Mouse (Mus musculus) liver, embryonic 14.5 days (tissue): ENCODE measurements around the gene Clec14a. TPM values are rescaled to one million over a fixed set of nuclear protein-coding genes. Genes with fewer than 3 reads are reported as not detected.
A peak's percentile ranks its signal among the peaks of the same experiment; 100 is the strongest.
"Not testable (repeated sequence)": the region's sequence is repeated elsewhere in the genome, so short reads cannot be mapped to it uniquely, and the experiment has no call there.

Experiments used
- ATAC-seq: fragments of 200-750 bp; cut with Nextera tagmentation; 2 replicates; pipeline ENCODE4 v1.8.0; 2017; ENCODE audit warnings: moderate number of reproducible peaks, mild to moderate bottlenecking, moderate library complexity; ENCODE audit not compliant: insufficient read depth
- DNase-seq, 3 experiments: peaks; one replicate each; pipeline ENCODE4 v3.0.0-alpha.2; 2012 to 2013; ENCODE audit warnings: low read depth in 3 of 3, low spot score in 3 of 3
- H3K27ac ChIP-seq: fragments of 300-500 bp; sonication (generic); 2 replicates; pipeline ENCODE4 v1.5.1; 2014; ENCODE audit warnings: moderate library complexity, mild to moderate bottlenecking, control low read depth, inconsistent platforms
- H3K27me3 ChIP-seq: fragments of 300-500 bp; sonication (generic); 2 replicates; pipeline ENCODE4 v1.6.1; 2014; ENCODE audit warnings: mild to moderate bottlenecking, low read length, moderate library complexity; ENCODE audit not compliant: control insufficient read depth, insufficient read depth
- H3K36me3 ChIP-seq: fragments of 300-500 bp; sonication (generic); replicated peaks from 2 replicates; pipeline ENCODE4 v1.6.1; 2014; ENCODE audit warnings: low read depth; ENCODE audit not compliant: control insufficient read depth, insufficient read depth
- H3K4me1 ChIP-seq, 2 experiments: fragments of 200-500 bp in 1 of 2; fragments of 300-500 bp in 1 of 2; sonication (generic) in 1 of 2; replicated peaks; 2 replicates each; pipeline ENCODE4 v1.6.1; 2012 to 2014; ENCODE audit warnings: antibody characterized with exemption in 1 of 2, inconsistent platforms in 1 of 2, low read length in 1 of 2; ENCODE audit not compliant: control insufficient read depth in 2 of 2, insufficient read depth in 2 of 2
- H3K4me2 ChIP-seq: fragments of 300-500 bp; sonication (generic); 2 replicates; pipeline ENCODE4 v1.6.1; 2014; ENCODE audit warnings: low read depth, mild to moderate bottlenecking, control low read depth, moderate library complexity
- H3K4me3 ChIP-seq, 2 experiments: fragments of 200-500 bp in 1 of 2; fragments of 300-500 bp in 1 of 2; sonication (generic) in 1 of 2; 2 replicates each; pipeline ENCODE4 v1.5.1; 2012 to 2014; ENCODE audit warnings: low read depth in 2 of 2, low read length in 2 of 2, mild to moderate bottlenecking in 2 of 2, control low read depth in 1 of 2, inconsistent platforms in 1 of 2, moderate library complexity in 1 of 2; ENCODE audit not compliant: insufficient read depth in 1 of 2
- H3K9ac ChIP-seq: fragments of 300-500 bp; sonication (generic); replicated peaks from 2 replicates; pipeline ENCODE4 v1.6.1; 2014; ENCODE audit warnings: mild to moderate bottlenecking, control low read depth, moderate library complexity
- H3K9me3 ChIP-seq: fragments of 300-500 bp; sonication (generic); 2 replicates; pipeline ENCODE4 v1.6.1; 2016; ENCODE audit warnings: low read length, mixed read lengths; ENCODE audit not compliant: control insufficient read depth
- CTCF ChIP-seq: IDR thresholded peaks from 2 replicates; pipeline ENCODE4 v1.5.1; 2016; ENCODE audit warnings: antibody characterized with exemption, low read depth, control low read depth
- EP300 ChIP-seq: IDR thresholded peaks from 2 replicates; pipeline ENCODE4 v1.6.1; 2016; ENCODE audit warnings: antibody characterized with exemption, low read depth
- WGBS: fragments of 180-500 bp; shearing (Covaris S2); extraction: QIAGEN DNeasy Blood & Tissue Kit; methylation state at CpG from one replicate; pipeline ENCODE4 v1.1.7; 2014; ENCODE audit not compliant: insufficient replicate concordance; 5-methylcytosine and 5-hydroxymethylcytosine counted together
- polyA plus RNA-seq, 2 experiments: library from polyadenylated mRNA; depleted of rRNA in 1 of 2; stranded (reverse) in 1 of 2; unstranded in 1 of 2; fragments of >200 nt; fragmentation: Nextera tagmentation in 1 of 2; extraction: Ambion mirVana in 1 of 2; gene quantifications; 2 replicates each; pipeline versions ENCODE4 v1.2.1 to v1.2.3; 2012 to 2014

Gene Clec14a
- polyA plus RNA-seq (2012; rRNA removed) (2.2 and 2.6 TPM in 2 replicates), polyA plus RNA-seq (2014; fragmentation: Nextera tagmentation; extraction: Ambion mirVana) (5.3 and 5.4 TPM in 2 replicates)

GRCm38 (mm10) chr12:58268563-58269501, at the start of gene Clec14a:
Gene Clec14a, minus strand, starts transcription at chr12:58269290.
- no peak within 1 kb of the TSS for H3K9ac ChIP-seq
- H3K27me3 ChIP-seq: no peaks in the 10 kb centered on the region; the same call in 1 of the 2 replicates
- no peaks in the 10 kb centered on the region for H3K9me3 ChIP-seq
- no peaks in the 10 kb centered on the region for H3K36me3 ChIP-seq
- 7% methylated on average over 32 of the region's 32 CpGs for WGBS
- H3K27ac ChIP-seq: no peak within 1 kb of the TSS
- H3K4me1 ChIP-seq: no peaks in the 10 kb centered on the region
- DNase-seq (no peak), ATAC-seq (peak; percentile 56)
- H3K4me3 ChIP-seq: peak within 1 kb of the TSS; percentile 32 to 40
- TF ChIP-seq EP300 (no peak), CTCF (no peak)
- peak within 1 kb of the TSS; percentile 46 for H3K4me2 ChIP-seq

GRCm38 (mm10) chr12:58307835-58308234, 38.7 kb upstream of the Clec14a start:
- TF ChIP-seq CTCF (no peak), EP300 (no peak)
- DNase-seq: no peak
- H3K27me3 ChIP-seq: no peaks in the 10 kb centered on the region
- no peak overlapping the region for H3K4me3 ChIP-seq
- no peaks in the 10 kb centered on the region for H3K36me3 ChIP-seq
- H3K4me1 ChIP-seq: no peaks in the 10 kb centered on the region
- no peak for ATAC-seq
- no peak overlapping the region for H3K9ac ChIP-seq
- no peak overlapping the region for H3K27ac ChIP-seq
- H3K9me3 ChIP-seq: no peaks in the 10 kb centered on the region
- H3K4me2 ChIP-seq: no peak overlapping the region
- WGBS: 31% methylated on average over 2 of the region's 2 CpGs

GRCm38 (mm10) chr12:58306402-58306801, 37.3 kb upstream of the Clec14a start:
- not testable (repeated sequence) for H3K4me1 ChIP-seq, H3K27me3 ChIP-seq, H3K9ac ChIP-seq, ATAC-seq, DNase-seq, H3K4me2 ChIP-seq, H3K27ac ChIP-seq, H3K9me3 ChIP-seq, H3K4me3 ChIP-seq, H3K36me3 ChIP-seq
- WGBS: 61% methylated on average over 8 of the region's 8 CpGs

- TF ChIP-seq CTCF: no peak
- TF ChIP-seq EP300: no peak
- 10% methylated on average over 2 of the region's 2 CpGs for WGBS
- no peaks in the 10 kb centered on the region for H3K27me3 ChIP-seq
Observed at GRCm38 (mm10) chr12:58305567-58305966, 36.5 kb upstream of the Clec14a start.

GRCm38 (mm10) chr12:58296980-58297379, 27.9 kb upstream of the Clec14a start:
- ATAC-seq (no peak), DNase-seq (no peak)
- H3K27ac ChIP-seq: no peak overlapping the region
- no peaks in the 10 kb centered on the region for H3K27me3 ChIP-seq
- TF ChIP-seq EP300 (no peak), CTCF (no peak)
- no peaks in the 10 kb centered on the region for H3K9me3 ChIP-seq
- H3K4me3 ChIP-seq: no peak overlapping the region
- no peak overlapping the region for H3K9ac ChIP-seq
- no peaks in the 10 kb centered on the region for H3K4me1 ChIP-seq
- H3K36me3 ChIP-seq: no peaks in the 10 kb centered on the region
- no peak overlapping the region for H3K4me2 ChIP-seq
- WGBS: 52% methylated on average over 6 of the region's 6 CpGs

More at GRCm38 (mm10) chr12:58305567-58305966, 36.5 kb upstream of the Clec14a start:
- H3K27ac ChIP-seq: no peak overlapping the region
- DNase-seq: no peak
- H3K36me3 ChIP-seq: no peaks in the 10 kb centered on the region
- no peaks in the 10 kb centered on the region for H3K4me1 ChIP-seq
- H3K9ac ChIP-seq: no peak overlapping the region
- H3K4me3 ChIP-seq: no peak overlapping the region
- H3K4me2 ChIP-seq: no peak overlapping the region
- no peaks in the 10 kb centered on the region for H3K9me3 ChIP-seq
- ATAC-seq: no peak
